Mouse (Mus musculus) gastrocnemius, adult 18-20 months (tissue): Measurements from ENCODE around the gene Tmed2. TPM values are rescaled to one million over a fixed set of nuclear protein-coding genes. Genes with fewer than 3 reads are reported as not detected.
"Not testable (repeated sequence)": the region's sequence is repeated elsewhere in the genome, so short reads cannot be mapped to it uniquely, and the experiment has no call there.

Source experiments
- DNase-seq: peaks from one replicate; pipeline ENCODE4 v3.0.0; 2021; ENCODE audit warnings: low spot score
- long read RNA-seq, 2 experiments: library from polyadenylated mRNA; stranded (forward); transcript quantifications; one replicate each; pipeline ENCODE4 v2.0.0; 2021
- total RNA-seq, 2 experiments: library from RNA; stranded (reverse); gene quantifications; 2 replicates each; pipeline ENCODE4 v1.2.3; 2021

The Tmed2 gene
- total RNA-seq: 100 to 1,000 TPM; 145 to 151 TPM
- long read RNA-seq, experiment 1, transcript Tmed2-201 (4 exons, 2,074 nt): major isoform, 38 of 649 reads
- long read RNA-seq, experiment 1, partial matches to known transcripts: 2 of 649 reads
- long read RNA-seq, experiment 1, other reads (novel, unspliced or antisense): 609 of 649 reads
- long read RNA-seq, experiment 2, transcript Tmed2-201 (4 exons, 2,074 nt): major isoform, 41 of 578 reads
- long read RNA-seq, experiment 2, partial matches to known transcripts: 2 of 578 reads
- long read RNA-seq, experiment 2, other reads (novel, unspliced or antisense): 535 of 578 reads

DNA sequence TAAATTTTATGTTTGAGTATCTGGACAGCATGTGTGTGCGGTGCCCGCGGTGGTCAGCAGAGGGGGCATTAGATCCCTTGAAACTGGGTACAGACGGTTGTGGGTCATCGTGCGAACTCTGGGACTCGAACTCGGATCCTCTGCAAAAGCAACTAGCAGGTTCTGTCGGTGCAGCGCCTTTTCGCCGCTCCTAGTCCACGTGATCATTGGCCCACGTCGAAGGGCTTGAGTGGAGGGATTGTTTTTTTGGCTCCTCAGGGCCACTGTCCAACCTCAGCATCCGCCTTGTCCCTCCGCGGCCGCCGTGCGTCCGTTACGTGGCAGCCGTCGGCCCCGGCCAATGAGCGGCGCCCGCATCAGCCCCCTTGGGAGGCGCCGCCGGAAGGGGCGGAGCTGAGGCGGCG is at the start of gene Tmed2:
Tmed2 (plus strand) TSS at position 313 of the 404 bp plus-strand sequence.
- peak; percentile 96 for DNase-seq

DNA sequence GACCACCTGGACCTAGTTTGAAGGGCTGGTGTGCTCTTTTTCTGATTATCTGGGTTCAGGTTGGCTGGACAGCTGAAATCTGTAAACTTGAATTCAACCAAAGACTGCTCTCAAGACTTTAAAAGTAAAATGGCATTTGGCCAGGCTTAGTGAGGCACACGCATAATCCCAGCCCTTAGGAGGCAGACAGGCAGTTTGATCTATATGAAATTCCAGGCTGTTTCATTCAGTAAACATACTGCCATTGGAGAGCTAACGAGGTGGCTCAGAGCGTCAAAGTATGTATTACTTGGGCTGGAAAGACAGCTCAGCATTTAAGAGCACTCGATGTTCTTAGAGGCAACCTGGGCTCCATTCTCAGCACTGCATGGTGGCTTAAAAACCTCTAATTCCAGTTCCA is 48.8 kb upstream of the Tmed2 start:
- DNase-seq: no peak

DNA sequence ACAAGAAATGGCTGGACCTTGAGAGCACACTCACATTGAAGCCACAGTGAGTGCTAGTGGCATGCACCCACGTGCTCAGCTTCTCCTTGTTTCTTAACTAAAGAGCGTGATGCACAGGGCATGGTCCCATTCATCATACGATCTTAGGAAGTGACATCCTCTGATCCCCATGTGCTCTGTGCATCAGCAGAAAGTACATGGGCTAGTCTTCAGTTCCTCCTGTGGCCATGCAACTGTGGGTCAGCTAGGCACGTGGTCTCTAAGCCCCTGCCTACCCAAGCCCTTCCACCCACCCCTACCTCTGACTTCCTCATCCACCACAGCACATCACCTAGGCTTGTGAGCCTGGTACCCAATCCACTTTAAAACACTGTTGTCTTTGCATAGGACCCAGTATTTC is 47.9 kb upstream of the Tmed2 start:
- no peak for DNase-seq

DNA sequence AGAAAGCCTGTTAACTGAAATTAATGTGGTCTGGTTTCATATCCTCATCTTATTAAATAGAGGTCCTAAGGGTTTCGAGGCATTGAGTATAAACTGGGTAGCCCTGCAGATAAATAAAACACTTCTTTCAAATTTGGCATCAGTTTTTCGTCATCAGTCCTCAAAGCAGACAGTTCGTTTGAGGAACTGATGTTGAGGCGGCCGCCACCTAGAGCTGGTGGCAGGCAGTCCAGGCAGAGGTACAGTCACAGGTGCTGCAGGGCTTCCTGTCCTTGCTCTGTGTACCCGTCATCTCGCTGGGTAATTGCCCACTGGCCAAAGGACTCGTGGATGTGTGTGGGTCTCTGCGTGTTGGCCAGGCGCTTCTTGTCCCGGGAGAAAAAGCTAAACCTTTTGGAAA is 47.0 kb upstream of the Tmed2 start:
- DNase-seq: no peak

DNA sequence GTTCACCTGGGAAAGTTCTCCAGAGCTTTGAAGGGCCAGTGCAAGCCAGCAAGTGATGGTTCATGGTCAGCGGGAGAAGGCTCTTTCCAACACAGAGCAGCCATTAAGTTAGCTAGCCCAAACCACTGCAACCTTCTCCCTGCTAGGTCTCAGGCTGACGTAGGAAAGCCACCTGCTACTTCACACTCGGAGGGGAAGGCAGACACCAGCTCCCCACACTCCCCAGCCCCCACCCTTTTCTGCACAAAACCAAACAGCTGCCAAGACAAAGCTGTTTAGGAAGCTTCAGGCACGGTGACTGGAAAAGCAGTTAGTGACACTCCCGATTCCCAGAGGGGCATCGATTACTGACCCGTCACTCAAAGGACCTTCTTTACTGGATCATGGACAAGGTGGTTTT is 44.9 kb upstream of the Tmed2 start:
- no peak for DNase-seq

DNA sequence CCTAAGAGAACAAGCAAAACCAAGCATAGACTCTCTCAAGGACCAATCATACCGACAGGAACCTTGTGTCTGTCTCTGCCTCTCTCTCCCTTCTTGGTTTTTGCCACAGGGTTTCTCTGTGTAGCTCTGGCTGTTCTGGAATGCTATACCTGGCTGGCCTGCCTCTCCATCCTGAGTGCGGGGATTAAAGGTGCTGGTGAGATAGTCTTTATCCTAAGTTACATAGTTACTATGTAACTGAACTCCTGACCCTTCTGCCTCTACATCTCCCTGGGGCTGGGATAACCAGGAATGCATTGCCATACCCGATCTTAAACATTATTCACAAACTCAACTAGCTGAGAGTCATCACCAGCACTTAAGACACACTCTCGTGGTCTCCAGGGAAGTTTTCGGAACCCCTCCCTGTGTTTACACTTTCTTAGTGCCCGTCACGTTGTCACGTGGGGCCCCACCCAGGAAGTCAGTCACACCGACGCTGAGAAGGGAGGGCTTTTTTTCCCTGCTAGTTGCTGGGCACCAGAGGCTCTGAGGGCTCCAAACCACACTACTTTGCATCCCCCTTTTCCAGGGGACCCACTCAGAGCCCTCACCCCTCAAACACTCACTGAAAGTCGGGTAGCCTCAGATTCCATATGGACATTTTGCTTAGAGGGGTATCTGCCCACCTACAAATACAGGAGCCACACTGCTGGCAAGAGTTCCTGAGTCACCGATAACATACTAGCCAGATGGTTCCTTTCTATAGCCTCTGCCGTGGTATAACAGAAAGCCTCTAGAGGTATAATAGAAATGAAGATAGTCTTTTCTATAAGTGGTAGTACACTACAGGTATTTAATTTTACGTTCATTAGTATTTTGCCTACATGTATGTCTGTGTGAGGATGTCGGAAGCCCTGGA is 43.6 kb upstream of the Tmed2 start:
- DNase-seq: no peak

DNA sequence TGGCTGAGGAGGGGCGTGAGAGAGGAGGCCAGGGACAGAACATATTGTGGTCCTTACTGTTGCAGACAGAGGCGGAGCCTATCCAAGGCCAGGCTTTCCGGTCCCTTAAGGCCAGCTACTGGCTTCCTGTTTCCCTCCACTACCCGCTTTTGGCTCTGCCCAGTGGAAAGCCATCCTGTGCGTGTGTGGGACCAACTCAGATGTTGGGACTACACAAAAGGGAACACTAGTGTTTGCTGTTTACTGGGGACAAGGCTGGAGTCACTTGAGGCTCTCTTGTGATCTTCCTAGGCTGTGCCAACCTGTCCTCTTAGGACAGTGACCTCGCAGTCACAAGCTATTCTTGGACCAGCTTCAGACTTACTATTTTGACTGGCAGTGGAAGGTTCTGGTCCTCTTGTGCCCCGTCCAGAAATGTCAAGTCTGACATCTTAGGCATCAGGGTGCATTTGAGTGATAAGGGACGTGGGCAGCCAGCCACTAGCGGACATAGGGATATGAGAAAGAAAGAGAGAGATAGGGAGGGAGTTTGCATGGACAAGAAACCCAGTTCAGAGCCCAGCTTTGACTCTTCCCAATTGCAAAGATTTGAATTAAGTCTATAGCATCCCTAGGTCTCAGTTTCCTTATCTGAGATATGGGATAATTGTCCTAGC is 42.1 kb upstream of the Tmed2 start:
- DNase-seq: peak; percentile 81

DNA sequence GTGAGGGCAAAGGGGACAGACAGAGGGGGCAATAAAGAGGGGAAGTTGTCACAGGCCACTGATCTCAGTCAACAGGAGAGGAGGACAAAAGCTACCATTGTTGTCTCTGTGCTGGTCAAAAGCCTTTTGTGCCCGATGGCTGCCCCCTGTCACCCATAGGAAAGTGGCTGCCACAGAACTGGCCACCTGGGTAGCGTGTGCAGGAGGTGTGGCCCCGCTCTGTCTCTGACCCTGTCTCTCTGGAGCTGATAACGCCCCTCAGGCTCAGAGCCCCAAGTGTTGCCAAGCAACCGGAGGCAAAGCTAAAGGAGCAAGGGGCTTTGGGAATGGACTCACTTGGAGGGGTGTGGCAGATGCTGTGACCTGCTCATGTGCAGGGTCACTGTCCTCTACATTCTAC is 41.5 kb upstream of the Tmed2 start:
- DNase-seq: no peak

DNA sequence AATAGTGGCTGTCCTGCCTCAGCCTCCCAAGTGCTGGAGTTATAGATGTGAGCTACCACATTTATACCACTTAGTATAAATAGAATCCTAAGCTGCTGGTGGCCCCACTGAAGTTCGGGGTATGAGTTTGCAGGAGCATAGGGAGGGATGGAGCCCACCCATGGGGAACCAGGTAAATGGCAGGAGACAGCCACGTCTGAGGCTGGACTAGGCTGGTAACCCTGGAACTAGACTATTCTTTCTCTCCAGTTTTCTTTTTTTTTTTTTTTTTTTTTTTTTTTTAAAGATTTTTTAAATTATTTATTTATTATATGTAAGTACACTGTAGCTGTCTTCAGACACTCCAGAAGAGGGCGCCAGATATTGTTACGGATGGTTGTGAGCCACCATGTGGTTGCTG is 40.5 kb upstream of the Tmed2 start:
- DNase-seq: not testable (repeated sequence)

DNA sequence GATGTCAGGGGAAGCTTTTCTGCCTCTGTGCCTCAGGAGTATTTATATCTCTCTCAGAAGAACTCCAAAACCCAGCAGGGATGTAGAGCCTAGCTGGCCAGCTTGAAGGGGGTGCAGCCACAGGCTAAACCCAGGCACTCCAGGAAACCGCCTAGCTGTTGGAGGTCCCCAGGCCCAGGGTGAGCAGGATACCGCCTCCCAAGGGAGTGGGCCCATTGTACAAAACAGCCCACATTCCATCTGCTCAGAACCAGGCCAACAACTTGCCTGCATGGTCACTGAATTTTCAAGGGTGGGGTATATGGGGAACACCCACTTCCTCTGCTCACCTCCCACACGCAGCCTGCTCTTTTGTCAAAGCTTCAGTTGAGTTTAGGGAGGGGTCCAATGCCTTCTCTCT is 39.9 kb upstream of the Tmed2 start:
- DNase-seq: no peak

DNA sequence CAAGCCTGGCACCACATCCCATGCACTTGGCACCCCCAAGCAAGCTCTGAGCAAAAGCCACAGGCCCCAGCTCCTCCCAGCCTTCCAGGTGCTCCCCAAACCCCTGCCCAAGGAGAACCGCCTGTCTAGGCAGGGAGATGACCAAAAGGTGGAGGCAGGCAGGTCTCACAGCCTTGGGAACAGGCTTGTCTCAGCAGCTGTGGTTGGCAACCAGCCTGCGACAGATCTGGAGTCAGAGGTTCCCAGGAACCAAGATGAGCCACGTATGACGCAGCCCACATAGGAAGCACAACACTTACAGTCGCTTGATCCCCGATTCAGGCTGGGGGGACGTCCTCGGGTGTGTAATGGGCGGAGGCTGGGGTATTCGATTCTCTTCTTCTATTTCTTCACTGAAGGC is 39.0 kb upstream of the Tmed2 start:
- peak; percentile 51 for DNase-seq

DNA sequence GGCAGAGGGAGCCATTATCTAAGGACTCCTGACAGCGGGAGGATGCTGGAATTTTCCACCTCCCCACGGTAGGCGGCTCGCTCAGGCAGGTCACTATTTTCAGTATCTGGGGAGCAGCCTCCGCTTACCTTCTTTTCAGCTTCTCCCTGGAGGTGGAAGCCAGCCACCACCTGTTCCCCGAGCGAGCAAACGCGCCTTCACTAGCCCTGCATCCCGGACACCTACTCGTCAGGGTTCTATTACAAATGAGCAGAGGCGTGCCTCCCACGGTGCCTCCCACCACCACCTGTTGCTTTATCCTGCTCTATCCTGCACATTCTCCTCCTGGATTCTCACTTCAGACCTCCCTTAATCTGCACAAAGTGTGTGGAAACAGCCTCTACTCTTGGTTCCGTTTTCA is 36.8 kb upstream of the Tmed2 start:
- no peak for DNase-seq

DNA sequence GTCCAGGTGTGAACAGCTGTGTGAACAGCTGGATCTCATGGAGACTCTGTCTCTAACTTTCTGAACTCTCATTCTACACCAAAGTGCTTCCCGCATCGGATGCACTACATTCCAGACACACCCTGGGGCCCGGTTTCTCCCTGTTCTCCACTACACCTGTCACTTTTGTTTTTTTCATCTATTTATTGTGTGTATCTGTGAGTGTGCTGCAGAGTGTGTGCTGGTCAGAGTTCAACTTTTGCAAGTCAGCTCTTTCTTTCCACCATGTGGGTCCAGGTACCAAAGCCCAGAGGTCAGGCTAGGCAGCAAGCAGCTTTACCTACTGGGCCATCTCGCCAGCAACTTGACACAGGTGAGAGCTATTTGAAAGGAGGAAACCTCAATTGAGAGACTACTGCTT is 35.3 kb upstream of the Tmed2 start:
- DNase-seq: no peak

DNA sequence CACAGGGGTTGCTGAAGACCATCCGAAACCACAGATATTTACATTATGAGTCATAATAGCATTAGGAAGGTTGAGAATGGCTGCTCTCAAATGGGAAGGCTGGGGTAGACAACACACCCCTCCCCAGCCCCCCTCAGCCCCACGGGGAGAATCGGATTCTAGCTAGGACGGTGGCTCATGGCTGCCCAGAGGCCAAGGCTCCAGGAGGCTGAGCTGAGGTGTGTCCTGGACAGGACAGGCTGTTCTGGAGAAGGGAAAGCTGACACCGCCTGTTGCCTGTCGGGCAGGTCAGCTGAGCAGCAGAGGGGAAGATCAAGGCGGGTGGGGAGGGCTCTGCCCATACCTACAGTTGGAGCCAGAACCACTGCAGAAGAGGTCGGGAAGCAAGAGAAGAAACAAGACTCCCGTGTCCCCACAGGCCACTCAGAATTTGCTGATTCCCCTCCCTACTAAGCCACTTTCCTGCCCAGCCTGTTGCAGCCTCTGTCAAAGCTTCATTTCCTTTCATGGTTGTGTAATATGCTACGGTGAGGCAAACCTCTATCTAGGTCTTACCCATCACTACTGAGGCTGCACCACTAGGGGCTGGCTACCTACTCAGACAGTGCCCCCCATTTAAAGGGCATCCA is 33.6 kb upstream of the Tmed2 start:
- peak; percentile 88 for DNase-seq

DNA sequence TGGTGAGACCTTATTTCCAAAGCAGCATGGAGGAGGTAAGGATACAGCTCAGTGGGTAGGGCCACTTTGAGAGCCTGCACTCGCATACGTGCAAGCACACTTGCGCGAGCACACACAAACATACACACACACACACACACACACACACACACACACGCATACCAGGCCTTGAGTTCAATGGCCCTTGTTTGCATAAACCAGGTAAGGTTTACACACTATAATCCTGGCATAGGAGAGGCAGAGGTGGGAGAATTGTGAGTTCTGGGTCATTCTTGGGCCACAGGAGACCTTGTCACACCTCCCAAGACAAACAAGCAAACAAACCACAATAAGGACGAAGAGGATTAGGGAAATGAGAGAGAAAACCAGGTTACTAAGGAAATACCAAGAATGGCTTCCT is 31.3 kb upstream of the Tmed2 start:
- DNase-seq: no peak

DNA sequence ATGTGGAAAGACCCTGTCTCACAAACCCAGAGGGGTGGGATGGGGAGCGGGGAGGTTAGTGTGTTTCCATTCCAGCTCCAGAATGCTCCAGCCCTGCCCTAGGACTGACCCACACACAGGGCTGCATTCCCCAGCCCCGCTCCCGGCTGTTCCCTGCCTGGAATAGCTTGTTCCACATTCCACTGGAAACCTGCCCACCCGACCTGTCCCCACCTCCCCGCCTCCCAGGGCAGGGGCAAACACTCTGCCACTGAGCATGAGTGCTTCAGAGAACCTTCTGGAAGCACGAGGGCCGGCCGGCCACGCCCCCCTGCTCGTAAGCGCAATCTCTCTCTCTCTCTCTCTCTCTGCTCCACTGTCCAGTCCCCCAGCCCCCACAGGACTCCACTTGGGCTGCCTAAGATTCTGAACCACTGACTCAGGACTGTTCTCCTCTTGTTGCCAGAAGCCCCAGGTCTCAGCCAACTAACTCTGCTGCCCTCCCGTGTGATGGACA is 30.7 kb upstream of the Tmed2 start:
- peak; percentile 93 for DNase-seq

DNA sequence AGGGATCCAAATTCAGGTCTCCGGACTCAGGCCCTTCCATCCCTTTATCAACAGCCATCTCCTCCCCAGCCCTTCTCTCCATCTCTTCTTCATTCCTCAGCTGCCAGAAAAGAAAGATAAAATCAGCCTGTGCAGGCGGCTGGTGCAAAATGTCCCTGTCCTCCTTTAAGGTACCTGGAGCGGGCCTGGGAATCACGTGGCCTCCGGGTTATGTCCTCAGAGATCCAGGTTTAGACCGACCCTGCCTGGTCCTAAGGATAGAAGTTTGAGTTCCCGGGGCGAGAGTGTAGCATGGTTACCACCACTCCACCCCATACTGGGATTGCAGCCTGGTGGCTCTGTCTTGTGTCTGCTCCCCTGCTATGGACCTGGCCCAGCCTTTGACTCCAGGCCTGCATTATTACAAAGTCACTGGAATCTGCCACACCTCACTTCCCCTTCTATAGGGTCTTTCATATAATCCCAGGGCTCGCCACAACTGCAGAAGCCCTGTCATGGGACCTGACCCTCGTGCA is 29.9 kb upstream of the Tmed2 start:
- peak; percentile 76 for DNase-seq

DNA sequence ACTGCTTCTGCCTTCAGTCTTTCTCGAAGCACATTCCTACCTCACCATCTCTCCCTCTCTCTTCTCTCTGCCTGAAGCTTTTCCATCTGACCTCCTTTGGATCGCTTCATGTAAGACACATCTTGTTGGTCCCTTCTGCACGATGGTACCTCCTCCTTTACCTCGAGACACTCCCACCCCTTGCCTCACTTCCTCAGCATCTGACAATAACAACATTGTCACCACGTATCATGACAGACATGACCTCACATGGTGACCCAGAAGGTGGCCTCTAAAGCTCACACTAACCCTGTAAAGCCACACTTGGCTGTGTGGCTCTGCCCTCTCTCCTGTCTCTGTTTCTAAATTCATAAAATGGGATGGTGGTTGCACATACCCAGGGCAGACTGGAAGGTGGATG is 24.7 kb upstream of the Tmed2 start:
- DNase-seq: no peak

DNA sequence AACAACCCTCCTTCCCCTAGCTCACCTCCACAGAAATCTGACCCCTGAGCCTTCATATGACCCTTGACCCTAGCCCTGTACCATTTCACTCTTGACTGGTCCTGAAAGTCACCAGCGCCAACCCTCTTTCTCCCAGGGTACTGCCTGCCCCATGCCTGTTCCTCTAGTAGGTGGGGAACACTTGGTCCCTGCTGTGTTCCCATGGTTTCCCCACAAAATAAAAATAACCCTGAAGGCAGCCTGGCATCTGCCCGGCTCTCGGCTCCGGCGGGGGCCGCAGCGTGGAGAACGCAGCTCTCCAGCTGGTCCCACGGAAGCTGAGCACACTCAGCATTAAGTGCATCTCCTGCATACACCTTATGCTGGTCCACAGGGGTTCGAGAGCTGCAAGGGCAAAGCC is 21.8 kb upstream of the Tmed2 start:
- no peak for DNase-seq

DNA sequence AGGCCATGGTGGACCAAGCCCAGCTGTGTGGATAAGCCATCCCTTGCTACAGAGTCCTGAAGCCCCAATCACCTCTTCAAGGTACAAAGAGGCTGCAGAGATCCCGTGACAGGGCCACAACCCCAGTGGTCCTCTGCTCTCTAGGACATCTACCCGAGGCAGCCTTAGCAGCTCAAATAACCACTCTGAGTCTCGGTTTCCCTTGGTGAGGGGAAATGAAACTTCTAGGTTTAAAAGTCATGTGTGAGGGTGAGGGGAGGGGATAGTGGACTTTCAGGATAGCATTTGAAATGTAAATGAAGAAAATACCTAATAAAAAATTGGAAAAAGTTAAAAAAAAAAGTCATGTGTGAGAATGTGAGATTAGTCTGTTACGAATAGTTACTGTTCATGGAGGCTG is 18.9 kb upstream of the Tmed2 start:
- no peak for DNase-seq

DNA sequence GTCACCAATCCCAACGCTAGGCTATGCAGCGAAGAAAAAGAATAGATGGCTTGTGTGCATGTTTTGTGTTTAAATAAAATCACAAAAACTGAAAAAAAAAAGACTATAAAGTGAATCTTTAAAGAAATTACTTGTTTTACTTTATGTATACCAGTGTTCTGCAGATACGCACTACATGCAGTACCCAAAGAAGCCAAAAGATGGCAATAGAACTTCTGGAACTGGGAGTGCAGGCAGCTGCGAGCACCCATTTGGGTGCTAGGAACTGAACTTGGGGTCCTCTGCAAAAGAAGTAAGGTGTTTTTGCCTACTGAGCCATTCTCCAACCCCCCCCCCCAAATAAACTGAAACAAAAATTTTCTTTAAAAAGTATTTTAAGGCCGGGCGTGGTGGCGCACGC is 17.5 kb upstream of the Tmed2 start:
- DNase-seq: no peak

DNA sequence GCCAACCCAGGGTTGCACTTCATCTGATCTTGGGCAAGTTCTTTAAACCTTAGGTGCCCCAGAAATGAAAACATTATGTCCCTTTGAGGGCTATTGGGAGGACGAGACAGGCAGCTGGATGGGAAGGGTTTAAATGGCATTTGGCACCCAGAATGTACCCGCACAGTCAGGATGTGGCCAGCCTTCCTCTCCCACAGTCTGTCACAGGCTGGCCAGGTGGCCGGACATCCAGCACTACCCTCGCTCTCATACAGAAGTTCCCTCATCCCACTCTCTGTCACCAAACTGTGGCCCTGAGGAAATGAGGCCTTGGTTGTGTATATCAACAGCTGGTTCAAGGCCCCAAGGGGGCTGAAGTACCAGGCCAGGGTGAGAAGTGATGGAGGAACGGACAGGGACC is 15.6 kb upstream of the Tmed2 start:
- DNase-seq: no peak
